Mouse (Mus musculus) cerebellum, postnatal 36 days (tissue): ENCODE measurements around the gene Prune2.

Experiments
- DNase-seq, 2 experiments: peaks; one replicate each; pipeline ENCODE4 v3.0.0; 2021 to 2022; ENCODE audit warnings: mixed read lengths in 2 of 2

Gene Prune2

GRCm38 (mm10) chr19:17264481-17265196, 308.7 kb downstream of the Prune2 start:
- DNase-seq: no peak

GRCm38 (mm10) chr19:17268669-17269068, 312.8 kb downstream of the Prune2 start:
- no peak for DNase-seq

GRCm38 (mm10) chr19:17271179-17271622, 315.3 kb downstream of the Prune2 start:
- no peak for DNase-seq

- no peak for DNase-seq
Observed at GRCm38 (mm10) chr19:17272988-17273387, 317.1 kb downstream of the Prune2 start.
